ENCODE assay signal across 9 mouse cellular contexts in the genomic region with DNA sequence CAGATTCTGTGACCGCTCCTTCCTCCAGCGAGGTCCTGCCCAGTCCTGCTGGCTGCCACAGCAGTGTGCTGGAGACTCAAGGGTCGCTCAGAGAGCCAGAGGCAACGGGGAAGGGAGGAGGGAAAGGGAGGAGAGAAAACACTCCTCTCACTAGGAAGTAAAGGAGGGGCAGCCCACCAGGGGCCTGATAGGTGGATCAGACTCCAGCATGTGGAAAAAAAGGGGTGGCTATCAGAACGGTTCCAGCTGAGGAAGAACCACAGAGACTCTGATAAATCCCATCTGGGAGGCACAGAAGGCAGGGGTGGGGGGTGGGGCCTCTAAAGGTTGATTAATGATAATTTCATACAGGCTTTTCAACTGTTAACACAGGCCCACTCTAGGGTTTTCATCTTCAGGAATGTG. TPM values are rescaled to one million over a fixed set of nuclear protein-coding genes. Genes with fewer than 3 reads are reported as not detected.
DNase-seq lines count a peak whose midpoint lies in the region; ATAC-seq and TF ChIP-seq lines count a peak whose summit lies in the region.
"Had no signal": no experiment of that assay in that cellular context is flagged by ENCODE, and none has a peak within 500 bp of the region (broad histone marks: within the 10 kb centered on the region; RNA-seq: fewer than 3 reads in every experiment).

No protein-coding gene starts in this region.

- H3K4me1 ChIP-seq in heart, adult 2 months (ENCODE audit: control insufficient read depth, insufficient read depth, low read length) = peaks cover 18% of the 10 kb centered on the region
- H3K4me1 ChIP-seq in limb, embryonic 14.5 days (ENCODE audit: control insufficient read depth, insufficient read depth, low read length) = peaks cover 27% of the 10 kb centered on the region

- H3K27ac ChIP-seq in heart, adult 2 months = no peak overlapping the region; the same call in 1 of the 2 replicates
- no peak overlapping the region for H3K27ac ChIP-seq in limb, embryonic 14.5 days (replicated peaks; ENCODE audit: low read depth, low read length)

- DNase-seq in heart, adult 11 months = peak; percentile 93
- DNase-seq in heart, adult 2 months = no peak
- peak; percentile 54 to 73 for DNase-seq in spleen, postnatal 36 days (ENCODE audit: low spot score in 2 of 2)
- DNase-seq in spleen, adult 12 weeks (ENCODE audit: low spot score) = no peak
- DNase-seq in limb, embryonic 14.5 days (ENCODE audit: low spot score) = peak; percentile 50
- DNase-seq in yolk sac, embryonic 10.5 days (ENCODE audit: low spot score) = peak; percentile 52
- no peak for DNase-seq in left cerebral cortex, postnatal 4 days
- DNase-seq in cerebellum, adult 8-10 months = no peak

- 53% methylated on average over 5 of the region's 5 CpGs for WGBS in heart, adult 2 months
- WGBS in limb, embryonic 14.5 days = 12% methylated on average over 5 of the region's 5 CpGs

- no peak overlapping the region for H3K4me2 ChIP-seq in limb, embryonic 14.5 days (replicated peaks; ENCODE audit: low read depth, low read length, severe bottlenecking)

- no peaks in the 10 kb centered on the region for H3K9me3 ChIP-seq in limb, embryonic 14.5 days (ENCODE audit: control insufficient read depth, low read length)

- intact Hi-C loops in heart, adult 2 months (cut with DNase I) = no loop called here
- intact Hi-C loops in left cerebral cortex, postnatal 4 days (cut with DNase I) = no loop called here

- ATAC-seq in limb, embryonic 14.5 days (ENCODE audit: low FRiP score, low read depth) = no peak

- no peaks in the 10 kb centered on the region for H3K27me3 ChIP-seq in heart, adult 2 months (ENCODE audit: control insufficient read depth, insufficient read depth, low read length)
- H3K27me3 ChIP-seq in limb, embryonic 14.5 days (ENCODE audit: control insufficient read depth, insufficient read depth, low read length) = no peaks in the 10 kb centered on the region

- TF ChIP-seq POLR2A in heart, adult 2 months (IDR thresholded peaks at IDR 0.05; ENCODE audit: insufficient read depth, low read depth, low read length) = no peak
- no peak for TF ChIP-seq POLR2A in limb, embryonic 14.5 days (IDR thresholded peaks at IDR 0.05; ENCODE audit: borderline replicate concordance, extremely low read depth, insufficient read depth, insufficient read length)

- H3K36me3 ChIP-seq in heart, adult 2 months (ENCODE audit: control insufficient read depth, insufficient read depth, low read length) = no peaks in the 10 kb centered on the region; the same call in 1 of the 2 replicates
- peaks cover 43% of the 10 kb centered on the region for H3K36me3 ChIP-seq in limb, embryonic 14.5 days (ENCODE audit: control insufficient read depth, insufficient read depth, low read length)

- H3K79me2 ChIP-seq in heart, adult 2 months (replicated peaks; ENCODE audit: control insufficient read depth, insufficient read depth, low read length) = no peaks in the 10 kb centered on the region

- no peak for TF ChIP-seq EP300 in heart, adult 2 months (IDR thresholded peaks at IDR 0.05; ENCODE audit: insufficient read depth, low read depth, low read length)

- no peak overlapping the region for H3K9ac ChIP-seq in heart, adult 2 months (ENCODE audit: low read depth, low read length)
- no peak overlapping the region for H3K9ac ChIP-seq in limb, embryonic 14.5 days (ENCODE audit: low read depth, low read length, severe bottlenecking)

- no peak for TF ChIP-seq CTCF in heart, adult 2 months (IDR thresholded peaks at IDR 0.05)

- H3K4me3 ChIP-seq in heart, adult 2 months = no peak overlapping the region
- no peak overlapping the region for H3K4me3 ChIP-seq in limb, embryonic 14.5 days (replicated peaks; ENCODE audit: low read length)

RNA-seq across cellular contexts. Expression of gene Plekho2, which starts 24.8 kb away (rescaled TPM):
- 10 to 100 TPM in 1 of 2 experiments, 1 to 10 TPM in 1; 9.9 to 11.1 TPM for total RNA-seq in heart, adult 2 months (2021)
- polyA plus RNA-seq in heart, adult 2 months (2012; rRNA removed) = 16.5 and 18.8 TPM in 2 replicates
- polyA plus RNA-seq in limb, embryonic 14.5 days (2012; rRNA removed) = 14.2 and 17.1 TPM in 2 replicates
- polyA plus RNA-seq in limb, embryonic 14.5 days (2014; fragmentation: Nextera tagmentation; extraction: Ambion mirVana) = 14.4 and 14.7 TPM in 2 replicates
- 1 to 10 TPM; 6.1 to 7.0 TPM for total RNA-seq in left cerebral cortex, postnatal 4 days (2021)

RNA-seq across cellular contexts. Expression of gene Pif1, which starts 32.0 kb away (rescaled TPM):
- not detected for total RNA-seq in heart, adult 2 months (2021)
- polyA plus RNA-seq in heart, adult 2 months (2012; rRNA removed) = 0.18 and 0.23 TPM in 2 replicates
- 16.2 and 19.2 TPM in 2 replicates for polyA plus RNA-seq in limb, embryonic 14.5 days (2012; rRNA removed)
- polyA plus RNA-seq in limb, embryonic 14.5 days (2014; fragmentation: Nextera tagmentation; extraction: Ambion mirVana) = 7.2 and 9.6 TPM in 2 replicates
- total RNA-seq in left cerebral cortex, postnatal 4 days (2021) = 1 to 10 TPM; 1.7 to 1.9 TPM
- total RNA-seq: liver, adult 2 months had no signal

RNA-seq across cellular contexts. Expression of gene Ankdd1a, which starts 35.0 kb away (rescaled TPM):
- not detected for total RNA-seq in heart, adult 2 months (2021)
- polyA plus RNA-seq in heart, adult 2 months (2012; rRNA removed) = not detected in 2 replicates
- 0.08 TPM in 1 of 2 replicates, not detected in the other for polyA plus RNA-seq in limb, embryonic 14.5 days (2012; rRNA removed)
- polyA plus RNA-seq in limb, embryonic 14.5 days (2014; fragmentation: Nextera tagmentation; extraction: Ambion mirVana) = not detected in 2 replicates
- 1 to 10 TPM; 1.3 to 2.1 TPM for total RNA-seq in left cerebral cortex, postnatal 4 days (2021)
- total RNA-seq: liver, adult 2 months had no signal
- polyA plus RNA-seq: liver, adult 2 months had no signal

Comparison
In these comparisons a context has a peak if more than half of its experiments do, and no peak if none do; other contexts are left out.
1. DNase-seq: peak in heart, adult 11 months (single experiment), spleen, postnatal 36 days (2 of 2), limb, embryonic 14.5 days (single experiment) and yolk sac, embryonic 10.5 days (single experiment); none in heart, adult 2 months (0 of 2), spleen, adult 12 weeks (single experiment), left cerebral cortex, postnatal 4 days (single experiment) and cerebellum, adult 8-10 months (single experiment).